Mouse (Mus musculus) kidney, adult 10 weeks (tissue): ENCODE data around the gene Ugp2. TPM values are rescaled to one million over a fixed set of nuclear protein-coding genes. Genes with fewer than 3 reads are reported as not detected.

Source experiments
- polyA plus RNA-seq: library from polyadenylated mRNA; stranded (reverse); fragments of 350-450 nt; fragmentation: Illumina TruSeq; extraction: RNeasy Lipid Tissue Mini Kit (QIAGEN cat#74804); gene quantifications from one replicate; pipeline ENCODE4 v1.2.3, GENCODE M21; 2014; ENCODE audit warnings: low read depth, low replicate concordance

The Ugp2 gene
- 589 TPM for polyA plus RNA-seq

GRCm38 (mm10) chr11:21371122-21371806 lies at the start of gene Ugp2:
Gene Ugp2, minus strand, starts transcription at chr11:21371201.

Other genes with a start within 250 kb of the Ugp2 start
- gene Vps54, start 131.9 kb downstream of the Ugp2 start, polyA plus RNA-seq = 117 TPM
- 14.8 TPM for gene Wdpcp, start 201.0 kb upstream of the Ugp2 start, polyA plus RNA-seq
- 836 TPM for gene Mdh1, start 201.2 kb upstream of the Ugp2 start, polyA plus RNA-seq